Mouse (Mus musculus) adrenal gland, adult (tissue): ENCODE data around the gene Pip4k2c.

ENCODE experiments used
- DNase-seq, 2 experiments: peaks; one replicate each; pipeline ENCODE4 v3.0.0; 2022 to 2023; ENCODE audit warnings: low spot score in 1 of 2; ENCODE audit not compliant: inconsistent age in 2 of 2

The Pip4k2c gene

DNA sequence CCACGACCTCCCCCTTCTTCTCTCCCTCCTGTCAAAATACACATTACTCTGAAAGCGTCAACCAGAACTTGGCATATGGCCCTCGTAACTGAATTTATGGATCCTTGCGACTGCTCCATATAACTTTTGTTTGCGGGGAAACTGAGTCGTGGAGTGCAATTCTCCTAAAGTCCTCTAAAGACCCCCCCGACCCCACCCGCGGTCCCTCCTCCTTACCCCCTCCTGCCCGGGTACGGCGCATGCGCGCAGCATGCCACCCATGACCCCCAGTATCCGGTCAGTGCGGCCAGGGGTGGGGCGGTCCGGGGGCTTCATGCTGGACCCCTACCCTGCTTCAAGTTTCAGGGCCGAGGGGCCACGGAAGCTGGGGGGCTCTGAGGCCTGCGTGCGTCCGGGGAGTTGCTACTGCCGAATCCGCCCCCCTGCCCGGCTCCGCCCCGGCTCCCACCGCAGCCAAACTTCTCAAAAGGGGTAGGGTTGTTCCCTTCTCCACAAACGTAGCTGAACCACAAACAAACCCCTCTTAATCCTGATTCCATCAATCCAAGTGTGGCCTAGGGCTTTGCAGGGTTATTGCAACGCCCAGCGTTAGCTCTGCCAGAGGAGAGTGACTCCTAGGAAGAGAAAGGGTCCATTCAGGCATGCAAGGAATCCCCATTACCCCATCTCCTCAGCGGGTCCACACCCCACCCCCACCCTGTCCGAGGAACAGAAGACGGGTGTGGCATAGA, 21.6 kb downstream of the Pip4k2c start, which contains the start of gene Arhgef25:
Arhgef25 (minus strand) TSS at position 433 of the 731 bp plus-strand sequence.
- peak; percentile 62 to 85 for DNase-seq

- peak in 1 of 2 experiments; percentile 80 for DNase-seq
Measured at GRCm38 (mm10) chr10:127189116-127189650, 22.2 kb downstream of the Pip4k2c start.

GRCm38 (mm10) chr10:127188465-127189115, 22.8 kb downstream of the Pip4k2c start:
- DNase-seq: peak; percentile 71 to 90

- no peak for DNase-seq
Measured at GRCm38 (mm10) chr10:127188079-127188453, 23.3 kb downstream of the Pip4k2c start.

GRCm38 (mm10) chr10:127187371-127188078, 23.9 kb downstream of the Pip4k2c start:
- no peak for DNase-seq

- DNase-seq: no peak
Measured at GRCm38 (mm10) chr10:127186451-127186850, 24.9 kb downstream of the Pip4k2c start.

- no peak for DNase-seq
Measured at GRCm38 (mm10) chr10:127185506-127185905, 25.9 kb downstream of the Pip4k2c start.

DNA sequence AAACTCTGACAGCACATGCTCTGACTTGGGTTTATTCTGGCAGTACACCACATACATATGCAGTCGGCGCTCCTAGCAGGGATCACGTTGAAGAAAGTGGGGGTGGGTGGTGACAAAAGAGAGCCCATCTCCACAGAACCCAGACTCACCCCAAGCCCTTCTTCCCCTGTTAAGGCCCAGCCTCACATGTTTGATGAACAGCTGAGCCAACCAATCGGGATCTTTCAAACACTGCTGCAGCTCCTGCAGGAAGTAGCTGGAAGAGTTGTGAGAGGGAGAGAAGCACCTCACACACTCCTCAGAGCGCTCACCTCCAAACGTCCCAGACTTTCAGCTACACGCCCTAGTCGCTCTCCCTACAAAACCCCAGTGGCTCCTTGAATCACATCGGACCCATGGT, 26.3 kb downstream of the Pip4k2c start:
- DNase-seq: no peak

- no peak for DNase-seq
Measured at GRCm38 (mm10) chr10:127183759-127184158, 27.6 kb downstream of the Pip4k2c start.

- DNase-seq: no peak
Measured at GRCm38 (mm10) chr10:127182624-127183023, 28.8 kb downstream of the Pip4k2c start.

GRCm38 (mm10) chr10:127181566-127181965, 29.8 kb downstream of the Pip4k2c start:
- no peak for DNase-seq

- DNase-seq: no peak
Measured at GRCm38 (mm10) chr10:127180695-127181047, 30.7 kb downstream of the Pip4k2c start.

GRCm38 (mm10) chr10:127179871-127180694, 31.3 kb downstream of the Pip4k2c start, which contains the start of gene Slc26a10:
TSS of gene Slc26a10 (minus strand) at chr10:127180645.
- DNase-seq: peak in 1 of 2 experiments; percentile 19

GRCm38 (mm10) chr10:127178286-127179027, 32.9 kb downstream of the Pip4k2c start:
- peak in 1 of 2 experiments; percentile 48 for DNase-seq

GRCm38 (mm10) chr10:127177719-127178118, 33.7 kb downstream of the Pip4k2c start:
- peak; percentile 66 to 89 for DNase-seq

DNA sequence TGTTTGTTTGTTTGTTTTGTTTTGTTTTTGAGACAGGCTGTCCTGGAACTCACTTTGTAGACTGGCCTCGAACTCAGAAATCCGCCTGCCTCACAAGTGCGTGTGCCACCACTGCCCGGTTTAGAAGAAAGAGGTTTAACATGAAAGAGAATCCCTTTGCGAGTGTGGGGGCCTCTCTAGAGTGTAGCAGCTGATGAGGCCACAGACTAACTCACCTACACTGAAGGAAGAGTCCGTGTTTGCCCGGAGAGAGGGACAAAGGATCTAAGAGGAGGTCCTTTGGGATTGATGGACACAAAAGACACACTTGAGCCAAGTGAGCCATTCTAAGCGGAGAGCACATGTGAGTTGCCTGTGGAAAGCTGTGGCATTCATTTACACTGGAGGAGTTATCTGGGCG, 34.1 kb downstream of the Pip4k2c start:
- DNase-seq: no peak

DNA sequence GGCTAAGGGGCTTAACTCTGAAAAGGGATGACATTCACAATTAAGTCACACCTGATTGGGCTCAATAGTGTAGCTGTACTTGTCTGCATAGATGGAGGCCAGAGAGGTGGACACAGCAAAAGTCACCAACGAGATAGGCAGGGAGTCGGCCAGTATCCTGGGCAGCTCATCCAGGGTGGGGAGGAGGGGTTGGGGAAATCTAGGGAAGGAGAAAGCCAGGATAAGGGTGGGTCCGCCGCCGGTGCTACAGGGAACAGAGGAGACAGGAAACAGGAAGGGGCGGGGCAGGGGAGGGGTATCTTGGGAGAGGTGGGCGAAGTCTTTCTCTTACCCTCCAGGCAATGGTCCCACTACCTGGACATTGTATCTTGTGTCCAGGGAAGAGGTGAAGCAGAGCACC, 34.6 kb downstream of the Pip4k2c start:
- DNase-seq: peak in 1 of 2 experiments; percentile 16

DNA sequence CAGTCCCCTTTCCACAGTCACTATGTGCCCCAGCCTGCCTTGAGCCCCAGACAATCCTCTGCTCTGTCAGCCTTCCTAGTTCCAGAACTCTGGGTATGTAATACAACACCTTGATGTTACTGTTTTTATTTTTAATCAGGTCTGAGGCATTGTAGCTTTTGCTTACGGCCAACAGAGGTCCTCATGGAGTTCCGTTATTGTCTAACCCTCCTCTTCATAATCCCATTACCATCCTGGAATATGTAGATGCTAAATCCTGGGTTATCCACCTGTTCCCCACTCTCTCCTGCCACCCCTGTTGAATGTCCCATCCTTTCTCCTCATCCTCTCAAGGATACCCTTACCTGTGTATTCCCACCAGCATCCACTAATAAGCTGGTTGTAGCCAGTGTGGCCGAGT, 35.2 kb downstream of the Pip4k2c start:
- no peak for DNase-seq

- DNase-seq: peak in 1 of 2 experiments; percentile 20
Measured at GRCm38 (mm10) chr10:127174170-127174569, 37.2 kb downstream of the Pip4k2c start.
